In the genomic region with DNA sequence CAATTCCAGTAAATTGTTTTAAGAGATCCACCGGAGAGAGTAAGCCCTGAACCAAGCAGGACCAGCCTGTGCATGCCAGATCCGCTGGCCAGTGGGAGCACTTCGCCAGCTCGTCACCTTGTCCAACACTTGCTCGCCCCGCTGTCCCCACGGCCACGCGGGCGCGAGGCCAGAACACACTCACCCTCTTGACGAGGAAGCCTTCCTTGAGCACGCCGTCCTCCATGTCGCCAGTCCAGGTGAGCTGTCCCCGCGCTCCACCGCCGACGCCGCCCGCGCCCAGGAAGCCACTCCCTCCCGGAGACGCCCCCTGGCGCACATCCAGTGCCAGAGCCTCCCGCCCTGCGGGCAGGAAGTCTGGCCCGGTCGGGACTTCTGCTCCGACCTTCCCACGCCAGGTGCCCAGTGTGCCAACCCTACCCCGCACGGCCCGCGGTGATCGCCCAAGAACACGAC, we compare ENCODE assay signal across 8 mouse cellular contexts. TPM values are rescaled to one million over a fixed set of nuclear protein-coding genes. Genes with fewer than 3 reads are reported as not detected.
DNase-seq lines count a peak whose midpoint lies in the region; ATAC-seq and TF ChIP-seq lines count a peak whose summit lies in the region.

A gene (minus strand): TSS at position 258 of the 456 bp plus-strand sequence.

- H3K27ac ChIP-seq in heart, embryonic 15.5 days, result no peak within 1 kb of the TSS
- peak within 1 kb of the TSS; percentile 21; the same call in 1 of the 2 replicates for H3K27ac ChIP-seq in small intestine, adult 2 months (ENCODE audit: insufficient read depth, low read depth, low read length)

- 0 out of 2 replicates have a peak, but pooled peaks have one; percentile 44 for TF ChIP-seq POLR2A in small intestine, adult 2 months (IDR thresholded peaks at IDR 0.05; ENCODE audit: low read depth, low read length)

- H3K4me2 ChIP-seq in heart, embryonic 15.5 days, result peak within 1 kb of the TSS; percentile 94

- 0 out of 2 replicates have a peak, but pooled peaks have one; percentile 20 for TF ChIP-seq CTCF in small intestine, adult 2 months (IDR thresholded peaks at IDR 0.05; ENCODE audit: extremely low read depth, insufficient read length, insufficient replicate concordance, low read depth, low read length)

- peaks cover 30% of the 10 kb centered on the region for H3K27me3 ChIP-seq in heart, embryonic 15.5 days
- 0 out of 2 replicates have a peak, but pooled peaks cover 3% of the 10 kb centered on the region for H3K27me3 ChIP-seq in small intestine, adult 2 months (ENCODE audit: control insufficient read depth, insufficient read depth, low read length)

- DNase-seq in right cerebral cortex, postnatal 4 days, result peak; percentile 53
- no peak for DNase-seq in right cerebral cortex, adult 18-20 months
- DNase-seq in embryo, embryonic 11 days, result peak; percentile 77
- DNase-seq in kidney, postnatal 14 days, result peak; percentile 83
- DNase-seq in yolk sac, embryonic 10.5 days (ENCODE audit: low spot score), result peak; percentile 57

- no peaks in the 10 kb centered on the region for H3K9me3 ChIP-seq in heart, embryonic 15.5 days (replicated peaks)

- no peaks in the 10 kb centered on the region for H3K36me3 ChIP-seq in heart, embryonic 15.5 days
- H3K36me3 ChIP-seq in small intestine, adult 2 months (ENCODE audit: control insufficient read depth, insufficient read depth, low read length), result no peaks in the 10 kb centered on the region

- peak; percentile 48; the same call in 1 of the 2 replicates for ATAC-seq in heart, embryonic 15.5 days (replicated peaks; ENCODE audit: insufficient number of reproducible peaks, insufficient read depth, low FRiP score, low read depth)
- ATAC-seq in megakaryocyte, adult 5-6 weeks (ENCODE audit: poor library complexity, severe bottlenecking), result peak; percentile 83

- peak within 1 kb of the TSS; percentile 51 for H3K9ac ChIP-seq in heart, embryonic 15.5 days

- WGBS in heart, embryonic 15.5 days, result 2% methylated on average over 38 of the region's 38 CpGs
- WGBS in small intestine, adult 2 months, result 2% methylated on average over 38 of the region's 38 CpGs

- peak within 1 kb of the TSS; percentile 56 for H3K4me3 ChIP-seq in heart, embryonic 15.5 days
- peak within 1 kb of the TSS; percentile 68 for H3K4me3 ChIP-seq in small intestine, adult 2 months (ENCODE audit: low read depth, low read length)

- H3K4me1 ChIP-seq in heart, embryonic 15.5 days (replicated peaks), result peaks cover 20% of the 10 kb centered on the region
- H3K4me1 ChIP-seq in small intestine, adult 2 months (ENCODE audit: control insufficient read depth, insufficient read depth, insufficient read length, low read length), result peaks cover 15% of the 10 kb centered on the region

RNA-seq across cellular contexts. Expression of the gene that starts here (rescaled TPM):
- polyA plus RNA-seq in heart, embryonic 15.5 days (2015; fragmentation: Nextera tagmentation; extraction: Ambion mirVana), result 2.1 and 2.7 TPM in 2 replicates
- not detected in 2 replicates for total RNA-seq in megakaryocyte, adult 5-6 weeks (2015)
- not detected in 2 replicates for total RNA-seq in megakaryocyte, adult 5-6 weeks (2017)
- polyA plus RNA-seq in small intestine, adult 2 months (2012; rRNA removed), result 6.7 and 23.2 TPM in 2 replicates

Comparison
In these comparisons a context has a peak if more than half of its experiments do, and no peak if none do; other contexts are left out.
1. Peak in ATAC-seq in megakaryocyte, adult 5-6 weeks; RNA of the gene not detected or under 1 TPM.